Mouse (Mus musculus) kidney, postnatal 25 days (tissue): ENCODE results near the gene Gsta4.
"Not testable (repeated sequence)": the region's sequence is repeated elsewhere in the genome, so short reads cannot be mapped to it uniquely, and the experiment has no call there.

Experiments
- DNase-seq, 2 experiments: peaks; one replicate each; pipeline ENCODE4 v3.0.0; 2021; ENCODE audit warnings: mixed read lengths in 2 of 2

The Gsta4 gene

GRCm38 (mm10) chr9:78182474-78182873 lies at the start of gene Gsta4:
TSS of gene Gsta4 (plus strand) at chr9:78182774.
- not testable (repeated sequence) for DNase-seq

DNA sequence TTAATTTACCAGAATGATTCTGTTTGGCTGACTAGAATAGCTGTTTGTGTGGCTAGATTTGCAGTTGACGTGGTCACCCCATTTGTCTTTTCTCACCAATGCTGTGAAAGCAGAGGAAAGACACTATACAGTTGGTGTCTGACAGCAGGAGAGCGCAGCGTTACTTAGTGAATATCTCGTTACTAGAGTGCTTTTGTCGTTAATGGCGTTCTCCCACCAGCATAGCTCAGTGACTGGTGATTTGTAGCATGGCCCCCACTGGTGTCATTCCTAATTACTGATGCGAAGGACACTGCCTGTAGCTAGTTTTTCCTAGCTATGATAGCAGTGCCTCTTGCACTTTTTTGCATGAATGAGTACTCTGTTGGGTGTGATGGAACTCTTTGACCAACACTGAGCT lies 46.9 kb upstream of the Gsta4 start:
- no peak for DNase-seq

DNA sequence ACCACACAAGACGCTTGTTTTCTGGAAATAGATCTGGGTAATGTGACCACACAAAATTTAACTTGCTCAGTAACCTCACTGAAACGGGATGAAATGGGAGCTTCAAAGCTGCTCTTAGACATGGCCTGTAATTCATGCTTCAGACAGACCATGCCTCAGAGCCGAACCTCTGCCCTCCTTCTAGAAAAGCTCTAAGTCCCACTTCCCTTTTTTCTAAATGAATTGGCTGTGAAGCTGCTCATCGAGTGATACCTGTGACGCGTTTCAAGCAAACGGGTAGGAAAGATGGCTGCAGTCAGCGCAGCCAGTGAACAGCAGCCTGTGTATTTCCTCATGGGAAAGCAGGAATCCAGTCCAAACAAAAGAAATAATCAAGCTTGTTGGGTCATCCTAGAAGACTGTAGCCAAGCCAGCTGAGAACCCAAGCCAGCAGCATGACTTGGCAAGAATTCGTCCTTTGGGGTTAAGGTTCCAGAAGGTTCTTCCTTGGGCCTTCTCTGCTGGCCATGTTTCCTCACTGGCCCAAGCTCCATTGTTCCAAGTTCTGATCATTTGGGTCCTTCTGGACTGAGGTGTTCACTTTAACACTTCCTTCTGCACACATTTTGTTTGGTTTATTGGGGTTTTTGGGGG lies 44.4 kb upstream of the Gsta4 start:
- DNase-seq: no peak

GRCm38 (mm10) chr9:78139463-78139862 lies 43.1 kb upstream of the Gsta4 start:
- no peak for DNase-seq

GRCm38 (mm10) chr9:78146099-78146498 lies 36.5 kb upstream of the Gsta4 start:
- no peak for DNase-seq

GRCm38 (mm10) chr9:78146627-78147026 lies 35.9 kb upstream of the Gsta4 start:
- DNase-seq: no peak

GRCm38 (mm10) chr9:78148149-78148548 lies 34.4 kb upstream of the Gsta4 start:
- DNase-seq: no peak

GRCm38 (mm10) chr9:78149770-78150169 lies 32.8 kb upstream of the Gsta4 start:
- DNase-seq: not testable (repeated sequence)

DNA sequence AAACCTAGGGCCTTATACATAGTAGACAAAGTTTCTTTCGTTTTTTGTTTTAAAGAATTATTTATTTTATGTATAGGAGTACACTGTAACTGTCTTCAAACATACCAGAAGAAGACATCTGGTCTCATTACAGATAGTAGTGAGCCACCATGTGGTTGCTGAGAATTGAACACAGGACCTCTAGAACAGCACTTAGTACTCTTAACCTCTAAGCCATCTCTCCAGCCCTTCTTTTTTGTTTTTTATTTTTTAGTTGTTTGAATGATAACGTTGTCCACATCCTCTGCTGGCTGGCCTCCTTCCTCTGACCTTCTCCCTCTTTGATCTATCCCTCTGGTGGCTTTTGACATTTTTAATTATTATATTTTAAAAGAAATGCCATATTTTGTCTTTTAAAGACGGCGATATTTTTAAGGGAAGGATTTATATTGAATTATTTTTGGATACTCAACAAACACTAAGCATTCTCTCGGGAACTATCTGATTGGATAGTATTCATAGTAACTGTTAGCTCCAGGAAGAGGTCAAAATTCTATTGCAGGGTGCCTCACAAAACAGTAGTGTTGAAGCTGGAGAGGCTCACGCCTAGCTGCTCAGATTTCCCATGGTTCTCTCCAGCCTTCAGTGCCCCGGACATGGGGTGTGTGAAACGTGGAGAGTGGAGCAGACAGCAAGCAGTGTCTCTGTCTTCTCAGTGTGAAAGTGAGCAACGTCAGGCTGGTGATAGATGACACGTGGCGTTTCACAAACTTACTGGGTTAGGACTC lies 28.2 kb upstream of the Gsta4 start:
- DNase-seq: no peak

DNA sequence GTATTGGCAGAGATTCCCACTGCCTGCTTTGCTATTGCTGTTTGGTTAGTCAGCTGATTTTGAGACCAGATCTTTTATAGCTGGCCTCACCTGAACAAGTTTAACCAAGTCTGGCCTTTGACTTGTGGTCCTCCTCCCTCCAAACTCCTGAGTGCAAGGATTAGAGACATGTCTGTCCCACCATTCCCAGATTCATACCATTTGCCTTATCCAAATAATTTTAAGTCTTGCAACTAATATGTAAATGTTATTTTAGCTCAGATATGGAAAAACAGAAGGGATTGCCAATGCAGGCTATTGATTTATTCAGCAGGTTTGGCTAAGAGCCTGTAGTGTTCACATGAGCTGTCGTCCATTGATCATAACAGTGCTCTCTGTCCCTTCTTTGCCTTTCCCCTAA lies 25.4 kb upstream of the Gsta4 start:
- no peak for DNase-seq

DNA sequence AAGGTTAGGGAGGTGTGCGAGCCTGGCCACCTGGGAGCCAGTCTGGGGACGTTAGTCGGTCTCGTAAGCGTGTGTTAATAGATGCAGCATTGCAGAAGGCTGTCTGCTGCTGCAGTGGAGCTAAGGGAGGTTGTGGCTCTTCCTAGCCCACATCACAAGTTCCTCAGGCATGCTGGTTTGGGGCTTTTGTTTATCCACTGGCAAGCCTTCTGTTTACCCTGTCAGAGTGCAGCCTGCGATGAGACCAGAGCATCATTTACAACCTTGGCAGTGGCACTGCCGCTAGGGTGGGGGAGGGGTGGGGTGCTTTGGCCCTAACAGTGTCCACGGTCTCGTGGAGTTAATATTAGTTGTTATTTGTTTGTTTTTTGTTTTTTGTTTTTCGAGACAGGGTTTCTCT lies 19.3 kb upstream of the Gsta4 start:
- no peak for DNase-seq

- no peak for DNase-seq
Measured at GRCm38 (mm10) chr9:78164741-78165140, 17.8 kb upstream of the Gsta4 start.

- DNase-seq: no peak
Measured at GRCm38 (mm10) chr9:78165454-78165853, 17.1 kb upstream of the Gsta4 start.

GRCm38 (mm10) chr9:78166694-78167452 lies 15.7 kb upstream of the Gsta4 start:
- no peak for DNase-seq

DNA sequence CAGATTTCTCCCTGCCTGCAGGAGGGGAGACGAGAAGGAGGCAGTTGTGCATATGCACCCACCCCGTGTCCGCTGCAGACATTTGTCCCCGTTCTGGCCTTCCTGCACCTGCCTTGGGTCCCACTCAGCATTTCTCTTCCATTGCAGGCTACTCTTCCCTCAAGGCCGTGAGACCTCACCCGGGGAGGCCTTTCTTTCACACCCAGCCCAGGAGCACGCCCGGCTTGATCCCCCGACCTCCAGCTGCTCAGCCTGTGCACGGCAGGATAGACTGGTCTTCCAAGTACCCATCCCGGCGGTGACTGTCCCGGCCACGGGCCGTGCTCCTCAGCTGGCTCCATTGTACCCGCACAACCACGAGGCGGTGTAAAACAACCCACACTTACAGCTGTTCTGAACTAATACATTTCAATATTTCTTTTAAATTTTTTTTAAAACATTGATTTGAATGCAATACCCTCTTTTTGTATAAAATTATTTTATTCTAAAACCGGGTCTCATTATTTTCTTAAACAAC lies 15.1 kb upstream of the Gsta4 start:
- no peak for DNase-seq

- no peak for DNase-seq
Measured at GRCm38 (mm10) chr9:78168864-78169263, 13.7 kb upstream of the Gsta4 start.

DNA sequence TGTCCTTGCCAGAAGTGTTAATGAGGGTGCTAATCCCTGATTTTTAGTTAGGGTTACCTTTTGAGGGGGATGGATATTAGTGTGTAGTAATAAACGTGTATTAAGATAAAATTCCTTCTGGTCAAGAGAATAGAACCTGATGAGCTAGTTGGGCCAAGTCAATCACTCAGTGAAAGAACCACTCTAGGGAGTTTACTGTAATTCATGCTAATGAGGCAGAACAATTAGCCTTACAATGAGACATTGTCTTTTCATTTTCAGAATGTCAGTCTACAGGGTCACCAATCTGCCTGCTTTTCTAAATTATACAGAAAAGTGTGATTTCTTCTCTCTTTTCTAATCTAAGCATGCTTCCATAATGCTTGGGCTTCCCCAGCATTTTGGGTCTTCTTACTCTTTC lies 8.6 kb upstream of the Gsta4 start:
- no peak for DNase-seq

DNA sequence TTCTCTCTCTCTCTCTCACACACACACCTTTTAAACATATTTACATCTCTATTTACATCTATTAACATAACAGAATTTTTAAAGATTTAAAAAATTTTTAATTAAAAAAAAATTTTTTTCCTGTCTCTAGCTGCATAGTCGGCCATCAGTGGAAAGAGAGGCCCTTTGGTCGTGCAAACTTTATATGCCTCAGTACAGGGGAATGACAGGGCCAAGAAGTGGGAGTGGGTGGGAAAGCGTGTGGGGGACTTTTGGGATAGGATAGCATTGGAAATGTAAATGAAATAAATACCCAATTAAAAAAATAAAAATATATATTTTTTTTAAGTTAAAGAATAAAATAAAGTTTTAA lies 7.7 kb upstream of the Gsta4 start:
- not testable (repeated sequence) for DNase-seq

GRCm38 (mm10) chr9:78175277-78176200 lies 7.0 kb upstream of the Gsta4 start:
- DNase-seq: peak; percentile 99 to 100

DNA sequence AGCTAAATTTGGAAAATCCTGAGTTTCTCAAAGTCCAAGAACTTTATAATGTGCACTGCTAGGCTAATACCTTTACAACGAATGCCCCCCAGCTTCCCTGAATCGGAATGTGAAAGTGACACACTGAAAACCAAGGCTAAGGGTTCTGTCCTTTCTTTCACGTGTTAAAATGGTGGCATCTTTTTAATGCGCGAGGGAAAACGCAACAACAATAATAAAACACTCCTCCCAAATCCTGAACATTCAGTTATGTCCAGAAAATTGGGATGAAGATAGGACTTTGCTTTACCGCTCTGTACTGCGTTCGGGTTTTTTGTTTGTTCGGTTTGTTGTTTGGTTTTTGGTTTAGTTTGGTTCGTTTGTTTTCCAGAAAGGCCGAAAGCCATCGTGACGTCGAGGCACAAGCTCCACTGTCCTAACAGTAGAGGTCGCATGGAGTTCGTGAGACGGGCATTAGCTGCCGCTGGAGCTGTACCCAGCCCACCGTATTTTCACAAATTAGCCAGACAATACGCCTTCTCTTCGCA lies 6.3 kb upstream of the Gsta4 start:
- peak; percentile 75 to 85 for DNase-seq

GRCm38 (mm10) chr9:78176831-78177230 lies 5.7 kb upstream of the Gsta4 start:
- no peak for DNase-seq

- DNase-seq: no peak
Measured at GRCm38 (mm10) chr9:78178197-78178596, 4.4 kb upstream of the Gsta4 start.
